Mouse (Mus musculus): ENCODE measurements around the gene Tff1. TPM values are rescaled to one million over a fixed set of nuclear protein-coding genes. Genes with fewer than 3 reads are reported as not detected.

Gene Tff1
- polyA plus RNA-seq (2014; fragmentation: Nextera tagmentation; extraction: Ambion mirVana): not detected in 2 replicates

- WGBS: 86% methylated on average over 6 of the region's 6 CpGs
- Histone ChIP-seq H3K4me2 (ENCODE audit: low read depth, severe bottlenecking) (no peak within 1 kb of the TSS), H3K4me1 (ENCODE audit: control insufficient read depth, insufficient read depth, low read length) (no peaks in the 10 kb centered on the region), H3K27ac (replicated peaks; ENCODE audit: low read depth, low read length) (no peak within 1 kb of the TSS), H3K9me3 (ENCODE audit: control insufficient read depth, low read length) (no peaks in the 10 kb centered on the region), H3K27me3 (ENCODE audit: control insufficient read depth, insufficient read depth, low read length) (peaks cover 3% of the 10 kb centered on the region; the same call in 1 of the 2 replicates), H3K4me3 (ENCODE audit: low read depth, low read length) (no peak within 1 kb of the TSS), H3K36me3 (ENCODE audit: control insufficient read depth, insufficient read depth, low read length) (no peaks in the 10 kb centered on the region), H3K9ac (ENCODE audit: low read length) (no peak within 1 kb of the TSS)
- DNase-seq (ENCODE audit: low spot score): no peak
- no peak for ATAC-seq (ENCODE audit: insufficient number of reproducible peaks, low FRiP score, low TSS enrichment, low read depth)
These were observed at the start of gene Tff1 for GRCm38 (mm10) chr17:31165127-31165526. Gene Tff1, minus strand, starts transcription at chr17:31165277.

- no peak for ATAC-seq (ENCODE audit: insufficient number of reproducible peaks, low FRiP score, low TSS enrichment, low read depth)
- WGBS: 87% methylated on average over 6 of the region's 6 CpGs
These were observed 46.8 kb upstream of the Tff1 start for GRCm38 (mm10) chr17:31211881-31212280.

GRCm38 (mm10) chr17:31210299-31210698 is 45.2 kb upstream of the Tff1 start:
- DNase-seq (ENCODE audit: low spot score) (no peak), ATAC-seq (ENCODE audit: insufficient number of reproducible peaks, low FRiP score, low TSS enrichment, low read depth) (no peak)
- Histone ChIP-seq H3K36me3 (ENCODE audit: control insufficient read depth, insufficient read depth, low read length) (no peaks in the 10 kb centered on the region), H3K27ac (replicated peaks; ENCODE audit: low read depth, low read length) (no peak overlapping the region), H3K4me3 (ENCODE audit: low read depth, low read length) (no peak overlapping the region), H3K4me1 (ENCODE audit: control insufficient read depth, insufficient read depth, low read length) (no peaks in the 10 kb centered on the region), H3K27me3 (ENCODE audit: control insufficient read depth, insufficient read depth, low read length) (no peaks in the 10 kb centered on the region), H3K4me2 (ENCODE audit: low read depth, severe bottlenecking) (no peak overlapping the region), H3K9ac (ENCODE audit: low read length) (no peak overlapping the region), H3K9me3 (ENCODE audit: control insufficient read depth, low read length) (no peaks in the 10 kb centered on the region)
- 90% methylated on average over 7 of the region's 7 CpGs for WGBS

More at GRCm38 (mm10) chr17:31211881-31212280, 46.8 kb upstream of the Tff1 start:
- no peak overlapping the region for H3K4me2 ChIP-seq (ENCODE audit: low read depth, severe bottlenecking)
- H3K9me3 ChIP-seq (ENCODE audit: control insufficient read depth, low read length): no peaks in the 10 kb centered on the region
- no peak overlapping the region for H3K4me3 ChIP-seq (ENCODE audit: low read depth, low read length)
- no peak overlapping the region for H3K9ac ChIP-seq (ENCODE audit: low read length)
- no peaks in the 10 kb centered on the region for H3K4me1 ChIP-seq (ENCODE audit: control insufficient read depth, insufficient read depth, low read length)
- H3K36me3 ChIP-seq (ENCODE audit: control insufficient read depth, insufficient read depth, low read length): no peaks in the 10 kb centered on the region
- no peaks in the 10 kb centered on the region for H3K27me3 ChIP-seq (ENCODE audit: control insufficient read depth, insufficient read depth, low read length)
- DNase-seq (ENCODE audit: low spot score): no peak
- no peak overlapping the region for H3K27ac ChIP-seq (replicated peaks; ENCODE audit: low read depth, low read length)

GRCm38 (mm10) chr17:31209376-31209930 is 44.4 kb upstream of the Tff1 start:
- H3K9ac ChIP-seq (ENCODE audit: low read length): no peak overlapping the region
- no peak for ATAC-seq (ENCODE audit: insufficient number of reproducible peaks, low FRiP score, low TSS enrichment, low read depth)
- H3K4me1 ChIP-seq (ENCODE audit: control insufficient read depth, insufficient read depth, low read length): no peaks in the 10 kb centered on the region
- no peak for DNase-seq (ENCODE audit: low spot score)
- H3K27ac ChIP-seq (replicated peaks; ENCODE audit: low read depth, low read length): no peak overlapping the region
- no peaks in the 10 kb centered on the region for H3K27me3 ChIP-seq (ENCODE audit: control insufficient read depth, insufficient read depth, low read length)
- no peak overlapping the region for H3K4me3 ChIP-seq (ENCODE audit: low read depth, low read length)
- H3K4me2 ChIP-seq (ENCODE audit: low read depth, severe bottlenecking): no peak overlapping the region
- H3K36me3 ChIP-seq (ENCODE audit: control insufficient read depth, insufficient read depth, low read length): no peaks in the 10 kb centered on the region
- no peaks in the 10 kb centered on the region for H3K9me3 ChIP-seq (ENCODE audit: control insufficient read depth, low read length)
- 91% methylated on average over 11 of the region's 11 CpGs for WGBS

GRCm38 (mm10) chr17:31208654-31209053 is 43.6 kb upstream of the Tff1 start:
- Histone ChIP-seq H3K36me3 (ENCODE audit: control insufficient read depth, insufficient read depth, low read length) (no peaks in the 10 kb centered on the region), H3K4me1 (ENCODE audit: control insufficient read depth, insufficient read depth, low read length) (no peaks in the 10 kb centered on the region), H3K27me3 (ENCODE audit: control insufficient read depth, insufficient read depth, low read length) (no peaks in the 10 kb centered on the region), H3K4me2 (ENCODE audit: low read depth, severe bottlenecking) (no peak overlapping the region), H3K27ac (replicated peaks; ENCODE audit: low read depth, low read length) (no peak overlapping the region), H3K4me3 (ENCODE audit: low read depth, low read length) (no peak overlapping the region), H3K9me3 (ENCODE audit: control insufficient read depth, low read length) (no peaks in the 10 kb centered on the region), H3K9ac (ENCODE audit: low read length) (no peak overlapping the region)
- DNase-seq (ENCODE audit: low spot score) (no peak), ATAC-seq (ENCODE audit: insufficient number of reproducible peaks, low FRiP score, low TSS enrichment, low read depth) (no peak)
- 88% methylated on average over 8 of the region's 8 CpGs for WGBS

GRCm38 (mm10) chr17:31207771-31208334 is 42.8 kb upstream of the Tff1 start, which contains the start of gene Ubash3a:
Gene Ubash3a, plus strand, starts transcription at chr17:31207873.
- DNase-seq (ENCODE audit: low spot score): no peak
- H3K4me2 ChIP-seq (ENCODE audit: low read depth, severe bottlenecking): no peak within 1 kb of the TSS
- 79% methylated on average over 12 of the region's 12 CpGs for WGBS

GRCm38 (mm10) chr17:31198877-31199276 is 33.8 kb upstream of the Tff1 start, which contains the start of gene Tmprss3:
Gene Tmprss3, minus strand, starts transcription at chr17:31198977.
- H3K4me2 ChIP-seq (ENCODE audit: low read depth, severe bottlenecking): no peak within 1 kb of the TSS
- no peak within 1 kb of the TSS for H3K27ac ChIP-seq (replicated peaks; ENCODE audit: low read depth, low read length)
- no peak for ATAC-seq (ENCODE audit: insufficient number of reproducible peaks, low FRiP score, low TSS enrichment, low read depth)
- H3K4me1 ChIP-seq (ENCODE audit: control insufficient read depth, insufficient read depth, low read length): no peaks in the 10 kb centered on the region
- WGBS: 84% methylated on average over 11 of the region's 11 CpGs
- H3K4me3 ChIP-seq (ENCODE audit: low read depth, low read length): no peak within 1 kb of the TSS
- no peaks in the 10 kb centered on the region for H3K36me3 ChIP-seq (ENCODE audit: control insufficient read depth, insufficient read depth, low read length)
- no peak for DNase-seq (ENCODE audit: low spot score)
- H3K9me3 ChIP-seq (ENCODE audit: control insufficient read depth, low read length): no peaks in the 10 kb centered on the region
- no peak within 1 kb of the TSS for H3K9ac ChIP-seq (ENCODE audit: low read length)
- H3K27me3 ChIP-seq (ENCODE audit: control insufficient read depth, insufficient read depth, low read length): no peaks in the 10 kb centered on the region

More at GRCm38 (mm10) chr17:31207771-31208334, 42.8 kb upstream of the Tff1 start, which contains the start of gene Ubash3a:
- H3K4me3 ChIP-seq (ENCODE audit: low read depth, low read length): no peak within 1 kb of the TSS
- H3K27ac ChIP-seq (replicated peaks; ENCODE audit: low read depth, low read length): no peak within 1 kb of the TSS
- no peak within 1 kb of the TSS for H3K9ac ChIP-seq (ENCODE audit: low read length)
- H3K4me1 ChIP-seq (ENCODE audit: control insufficient read depth, insufficient read depth, low read length): no peaks in the 10 kb centered on the region
- no peaks in the 10 kb centered on the region for H3K9me3 ChIP-seq (ENCODE audit: control insufficient read depth, low read length)
- ATAC-seq (ENCODE audit: insufficient number of reproducible peaks, low FRiP score, low TSS enrichment, low read depth): no peak
- H3K36me3 ChIP-seq (ENCODE audit: control insufficient read depth, insufficient read depth, low read length): no peaks in the 10 kb centered on the region
- no peaks in the 10 kb centered on the region for H3K27me3 ChIP-seq (ENCODE audit: control insufficient read depth, insufficient read depth, low read length)

GRCm38 (mm10) chr17:31196283-31196682 is 31.2 kb upstream of the Tff1 start:
- H3K9me3 ChIP-seq (ENCODE audit: control insufficient read depth, low read length): no peaks in the 10 kb centered on the region
- no peak for DNase-seq (ENCODE audit: low spot score)
- H3K27me3 ChIP-seq (ENCODE audit: control insufficient read depth, insufficient read depth, low read length): no peaks in the 10 kb centered on the region
- H3K9ac ChIP-seq (ENCODE audit: low read length): no peak overlapping the region
- H3K4me2 ChIP-seq (ENCODE audit: low read depth, severe bottlenecking): no peak overlapping the region
- no peak overlapping the region for H3K4me3 ChIP-seq (ENCODE audit: low read depth, low read length)
- no peak overlapping the region for H3K27ac ChIP-seq (replicated peaks; ENCODE audit: low read depth, low read length)
- 92% methylated on average over 7 of the region's 7 CpGs for WGBS
- H3K4me1 ChIP-seq (ENCODE audit: control insufficient read depth, insufficient read depth, low read length): 0 out of 2 replicates have a peak, but pooled peaks cover 3% of the 10 kb centered on the region
- no peaks in the 10 kb centered on the region for H3K36me3 ChIP-seq (ENCODE audit: control insufficient read depth, insufficient read depth, low read length)
- ATAC-seq (ENCODE audit: insufficient number of reproducible peaks, low FRiP score, low TSS enrichment, low read depth): no peak
